Mouse (Mus musculus) CD4-positive, CD25-positive, alpha-beta regulatory T cell, adult 9 weeks (primary cell): Measurements from ENCODE around the gene Hapln1. TPM values are rescaled to one million over a fixed set of nuclear protein-coding genes. Genes with fewer than 3 reads are reported as not detected.

Experiments used
- polyA plus RNA-seq: library from polyadenylated mRNA; unstranded; fragments of 100-300 nt; shearing (Covaris generic); gene quantifications from one replicate; pipeline ENCODE4 v1.2.1, GENCODE M21; 2017

The Hapln1 gene
- 0.10 TPM for polyA plus RNA-seq

GRCm38 (mm10) chr13:89539205-89539886 lies at the start of gene Hapln1:
TSS of gene Hapln1 (plus strand) at chr13:89539796.

Other genes starting within 250 kb of the Hapln1 start
- gene Vcan, start 202.7 kb downstream of the Hapln1 start, polyA plus RNA-seq: 0.04 TPM